Mouse (Mus musculus) frontal cortex, postnatal 10 days (tissue): ENCODE measurements at regions not wholly inside any gene's neighbourhood (a gene's known extent, or its start where the extent isn't known, plus 50 kb on each side); places are given as distances from the start of the nearest gene placed in this dataset.

ENCODE experiments used
- DNase-seq, 2 experiments: peaks; one replicate each; pipeline ENCODE4 v3.0.0; 2022; ENCODE audit warnings: low spot score in 2 of 2, mixed read lengths in 1 of 2

DNA sequence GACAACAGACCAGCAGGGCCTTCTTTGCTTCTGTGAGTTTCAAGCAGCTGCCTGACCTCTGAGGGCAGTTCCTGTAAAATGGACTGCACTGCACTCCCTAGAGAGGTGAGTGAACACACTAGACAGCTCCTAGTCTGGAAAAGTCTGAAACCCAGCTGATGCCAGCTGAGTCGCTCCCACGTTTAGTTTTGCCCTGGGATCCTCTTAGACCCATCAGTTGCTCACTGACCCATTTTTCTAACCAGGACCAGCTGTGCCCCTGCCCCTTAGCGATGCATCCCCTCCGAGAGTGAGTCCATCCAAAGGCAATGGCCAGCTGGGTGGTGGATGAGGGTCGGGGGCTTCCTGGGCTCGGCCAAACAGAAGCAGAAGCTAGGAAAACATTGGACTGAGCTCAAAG lies 62.2 kb upstream of the Top1 start:
- no peak for DNase-seq

DNA sequence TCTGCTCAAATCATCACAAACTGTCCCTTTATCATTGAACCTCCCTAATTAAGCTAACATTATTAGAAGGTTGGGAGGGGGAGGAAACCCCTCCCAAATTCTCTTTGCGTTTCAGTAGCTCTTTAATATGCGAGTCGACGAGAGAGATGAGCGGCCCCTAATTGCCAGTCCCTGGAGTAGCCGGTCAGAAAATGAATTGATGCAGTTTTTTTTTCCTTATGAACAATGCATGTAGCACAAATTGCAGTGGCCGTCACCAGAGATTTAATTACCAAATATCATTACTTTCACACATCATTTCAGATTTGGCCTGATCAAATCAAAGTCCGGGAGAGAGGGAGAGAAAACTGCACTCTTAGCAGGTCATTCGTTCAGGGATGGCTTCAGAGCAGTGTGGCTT lies 61.1 kb upstream of the Top1 start:
- DNase-seq = no peak

DNA sequence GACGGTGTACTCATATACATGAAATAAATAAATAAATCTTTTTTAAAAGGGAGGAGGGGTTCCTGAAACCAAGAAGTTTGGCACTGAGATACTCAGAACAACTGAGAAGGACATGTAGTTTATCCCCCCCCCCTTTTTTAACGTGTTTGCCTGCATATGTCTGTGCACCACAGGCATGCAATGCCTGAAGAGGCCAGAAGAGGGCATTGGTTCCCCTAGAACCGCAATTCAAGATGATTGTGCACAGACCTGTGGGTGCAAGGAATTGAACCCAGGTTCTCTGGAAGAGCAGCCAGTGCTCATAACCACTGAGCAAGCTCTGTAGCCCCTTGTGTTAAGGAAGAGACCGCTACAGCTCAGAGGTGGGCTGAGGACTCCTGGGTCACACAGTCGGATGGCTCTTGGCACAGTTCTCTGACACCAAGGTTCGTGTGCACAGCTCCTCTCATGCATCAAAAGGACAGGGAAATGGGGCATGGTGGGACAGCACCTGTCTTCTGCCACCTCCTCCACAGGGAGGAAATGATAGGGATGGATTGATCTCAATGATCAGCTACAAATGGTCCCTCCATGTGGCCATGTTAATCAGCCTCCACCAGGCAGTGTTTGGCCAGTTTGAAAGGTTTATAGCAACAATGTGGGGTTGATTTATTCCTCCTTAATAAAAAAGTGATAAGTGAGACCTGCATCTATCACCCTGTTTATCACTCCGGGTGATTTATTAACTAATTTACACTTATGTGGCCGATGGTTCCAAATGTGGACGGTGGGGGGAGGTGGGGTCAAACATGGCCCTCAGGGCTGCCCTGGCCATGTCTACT lies 58.5 kb upstream of the Top1 start:
- DNase-seq = no peak

DNA sequence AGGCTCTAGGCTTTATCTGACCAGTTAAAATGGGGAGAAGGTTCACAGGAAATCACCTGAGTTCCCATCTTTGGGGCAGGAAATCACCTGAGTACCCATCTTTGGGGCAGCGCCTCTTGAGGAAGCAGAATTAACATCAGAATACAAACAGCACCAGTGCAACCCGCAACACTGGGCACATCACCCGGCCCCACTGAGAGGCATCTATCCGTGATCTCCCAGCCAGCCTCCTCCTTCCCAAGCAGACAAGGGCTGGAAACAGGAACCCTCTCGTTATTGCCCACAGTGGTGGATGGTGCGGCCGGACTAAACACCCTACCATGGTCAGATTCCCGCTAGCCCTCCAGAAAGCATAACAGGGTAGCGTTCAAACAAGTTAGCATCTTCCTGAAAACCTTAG lies 57.3 kb upstream of the Top1 start:
- DNase-seq = no peak

DNA sequence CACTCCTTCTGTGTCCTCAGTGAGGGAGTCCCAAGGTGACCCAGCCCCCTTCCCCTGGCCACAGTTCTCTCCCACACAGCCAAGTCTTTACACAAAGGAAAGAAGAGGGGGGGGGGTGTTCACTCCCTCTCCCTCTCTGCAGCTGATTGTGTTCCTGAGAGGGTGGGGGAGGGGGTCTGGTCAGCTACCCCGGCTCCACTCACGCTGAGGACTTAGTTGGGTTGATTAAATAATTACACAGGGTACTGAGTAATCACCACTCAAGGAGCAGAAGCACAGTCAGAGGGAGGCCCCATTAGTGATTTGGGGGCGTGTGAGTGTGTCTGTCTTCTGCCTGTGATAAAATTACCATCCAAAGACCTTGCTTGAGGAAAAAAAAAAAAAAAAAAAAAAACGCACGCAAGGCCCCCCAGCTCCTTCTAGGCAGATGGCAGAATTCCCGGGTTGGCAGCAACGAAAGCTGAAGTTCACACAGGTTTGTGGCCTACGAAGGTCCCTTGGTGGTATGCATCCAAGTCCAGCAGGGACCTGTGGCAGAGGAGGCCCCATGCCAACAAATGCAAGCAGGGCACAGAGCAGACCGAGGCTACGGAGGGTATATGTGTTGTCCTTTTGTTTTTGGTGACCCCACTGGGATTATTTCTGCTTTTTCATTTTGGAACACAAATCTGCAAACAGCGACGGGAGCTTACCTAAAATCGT lies 55.3 kb upstream of the Top1 start:
- DNase-seq = no peak

DNA sequence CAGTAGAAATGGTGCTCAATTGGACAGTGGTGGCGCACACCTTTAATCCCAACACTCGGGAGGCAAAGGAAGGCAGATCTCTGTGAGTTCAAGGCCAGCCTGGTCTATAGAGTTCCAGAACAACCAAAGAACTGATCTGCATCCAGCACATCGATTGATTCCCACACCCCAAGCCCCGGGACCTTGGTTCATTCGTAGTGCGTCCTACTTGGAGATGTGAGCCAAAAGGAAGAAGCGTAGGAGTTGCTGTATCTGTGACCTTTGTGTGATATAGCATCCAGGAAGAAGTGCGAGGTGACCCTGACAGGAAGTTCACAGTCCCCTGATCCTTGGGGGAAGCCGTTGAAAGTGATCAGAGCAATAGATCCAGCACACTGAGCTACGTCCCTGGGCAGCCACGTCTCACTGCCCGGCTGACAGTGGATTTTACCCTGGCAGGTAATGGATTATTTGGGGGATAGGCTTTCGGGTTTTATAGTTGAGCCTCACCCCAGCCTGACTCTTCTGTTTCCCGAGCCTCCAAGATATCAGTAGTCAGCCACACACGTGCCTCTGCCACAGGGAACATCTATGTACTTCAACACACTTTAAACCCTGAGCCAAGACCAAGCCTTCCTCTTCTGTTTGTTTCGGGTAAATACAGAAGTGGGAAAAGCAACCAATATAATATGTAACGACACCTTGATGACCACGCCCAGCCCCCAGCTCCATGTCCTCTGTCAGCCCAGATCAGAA lies 54.1 kb upstream of the Top1 start:
- DNase-seq = no peak

DNA sequence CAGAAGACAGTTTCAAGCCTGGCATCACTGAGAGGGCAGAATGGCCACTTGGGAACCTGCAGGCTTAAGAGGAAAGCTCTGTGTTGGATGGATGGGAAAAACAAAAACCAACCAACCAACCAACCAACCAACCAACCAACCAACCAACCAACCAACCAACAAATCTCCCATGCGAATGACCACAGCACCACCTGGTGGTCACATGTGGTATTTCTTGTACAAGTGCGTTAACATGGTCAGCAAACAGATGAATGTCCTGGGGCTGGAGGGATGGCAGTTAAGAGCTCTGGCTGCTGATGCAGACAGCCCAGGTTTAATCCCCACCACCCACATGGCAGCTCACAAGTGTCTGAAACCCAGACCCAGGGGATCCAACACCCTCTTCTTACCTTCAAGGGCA lies 52.7 kb upstream of the Top1 start:
- peak; percentile 34 to 73 for DNase-seq
